Mouse (Mus musculus): ENCODE measurements around the gene Klri1. TPM values are rescaled to one million over a fixed set of nuclear protein-coding genes. Genes with fewer than 3 reads are reported as not detected.

Gene Klri1
- polyA plus RNA-seq (2012; rRNA removed), result not detected in 2 replicates

DNA sequence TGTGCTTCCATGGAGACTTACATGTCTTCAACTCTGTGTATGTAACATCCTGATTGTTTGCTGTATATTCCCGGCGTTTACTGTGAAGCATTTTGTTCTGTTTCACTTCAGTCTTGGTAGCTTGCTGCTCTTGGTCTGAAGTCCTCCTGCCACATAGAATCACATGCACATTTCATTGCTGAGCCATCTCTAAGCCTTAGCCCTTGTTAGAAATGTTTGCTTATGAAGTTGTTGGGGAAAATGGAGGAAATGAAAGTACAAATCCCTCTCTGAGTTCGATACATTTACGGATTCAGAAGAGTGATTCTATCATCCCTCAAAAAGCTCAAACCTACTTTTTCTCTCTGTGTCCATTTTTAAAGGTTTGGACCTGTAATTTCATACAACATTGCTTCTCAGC lies at the start of gene Klri1:
Gene Klri1, minus strand, starts transcription at position 101 of the 400 bp plus-strand sequence.
- Histone ChIP-seq H3K36me3 (ENCODE audit: control insufficient read depth, insufficient read depth, low read length) (no peaks in the 10 kb centered on the region), H3K4me1 (ENCODE audit: control insufficient read depth, insufficient read depth, low read length) (no peaks in the 10 kb centered on the region), H3K27me3 (ENCODE audit: control insufficient read depth, insufficient read depth, low read length) (no peaks in the 10 kb centered on the region), H3K27ac (ENCODE audit: control insufficient read depth, insufficient read depth, low read depth, low read length) (no peak within 1 kb of the TSS), H3K4me3 (ENCODE audit: control insufficient read depth, low read depth, low read length) (no peak within 1 kb of the TSS)
- no peak for TF ChIP-seq POLR2A (IDR thresholded peaks at IDR 0.05; ENCODE audit: control insufficient read depth, low read depth, low read length)
- no peak for TF ChIP-seq CTCF (IDR thresholded peaks at IDR 0.05; ENCODE audit: control insufficient read depth, insufficient read depth, insufficient replicate concordance, low read depth, low read length)

DNA sequence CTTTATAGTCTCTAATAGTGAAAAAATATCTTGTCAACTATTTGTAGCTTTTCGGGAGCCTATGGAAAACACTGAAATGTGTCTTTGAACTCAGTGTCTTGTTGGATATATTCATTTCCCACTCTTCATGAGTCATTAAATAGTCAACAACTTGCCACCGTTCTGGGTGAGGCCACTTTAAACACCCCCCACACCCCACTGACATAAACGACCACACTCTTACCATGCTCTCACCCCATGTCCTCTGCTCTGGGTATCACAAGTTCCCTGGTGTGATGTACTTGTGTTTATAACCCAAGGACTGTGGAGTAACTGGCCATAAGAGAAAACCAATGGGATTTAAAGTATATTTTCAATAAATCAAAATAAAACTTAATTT lies 30.7 kb upstream of the Klri1 start:
- H3K36me3 ChIP-seq (ENCODE audit: control insufficient read depth, insufficient read depth, low read length), result no peaks in the 10 kb centered on the region
- no peak overlapping the region for H3K27ac ChIP-seq (ENCODE audit: control insufficient read depth, insufficient read depth, low read depth, low read length)
- no peaks in the 10 kb centered on the region for H3K4me1 ChIP-seq (ENCODE audit: control insufficient read depth, insufficient read depth, low read length)
- no peak overlapping the region for H3K4me3 ChIP-seq (ENCODE audit: control insufficient read depth, low read depth, low read length)
- H3K27me3 ChIP-seq (ENCODE audit: control insufficient read depth, insufficient read depth, low read length), result no peaks in the 10 kb centered on the region
- TF ChIP-seq POLR2A (IDR thresholded peaks at IDR 0.05; ENCODE audit: control insufficient read depth, low read depth, low read length) (no peak), CTCF (IDR thresholded peaks at IDR 0.05; ENCODE audit: control insufficient read depth, insufficient read depth, insufficient replicate concordance, low read depth, low read length) (no peak)

- Histone ChIP-seq H3K27me3 (ENCODE audit: control insufficient read depth, insufficient read depth, low read length) (no peaks in the 10 kb centered on the region), H3K27ac (ENCODE audit: control insufficient read depth, insufficient read depth, low read depth, low read length) (no peak overlapping the region), H3K36me3 (ENCODE audit: control insufficient read depth, insufficient read depth, low read length) (no peaks in the 10 kb centered on the region), H3K4me3 (ENCODE audit: control insufficient read depth, low read depth, low read length) (no peak overlapping the region), H3K4me1 (ENCODE audit: control insufficient read depth, insufficient read depth, low read length) (no peaks in the 10 kb centered on the region)
- TF ChIP-seq CTCF (IDR thresholded peaks at IDR 0.05; ENCODE audit: control insufficient read depth, insufficient read depth, insufficient replicate concordance, low read depth, low read length), result no peak
- TF ChIP-seq POLR2A (IDR thresholded peaks at IDR 0.05; ENCODE audit: control insufficient read depth, low read depth, low read length), result no peak
These were observed 30.2 kb upstream of the Klri1 start for GRCm38 (mm10) chr6:129747016-129747653.

DNA sequence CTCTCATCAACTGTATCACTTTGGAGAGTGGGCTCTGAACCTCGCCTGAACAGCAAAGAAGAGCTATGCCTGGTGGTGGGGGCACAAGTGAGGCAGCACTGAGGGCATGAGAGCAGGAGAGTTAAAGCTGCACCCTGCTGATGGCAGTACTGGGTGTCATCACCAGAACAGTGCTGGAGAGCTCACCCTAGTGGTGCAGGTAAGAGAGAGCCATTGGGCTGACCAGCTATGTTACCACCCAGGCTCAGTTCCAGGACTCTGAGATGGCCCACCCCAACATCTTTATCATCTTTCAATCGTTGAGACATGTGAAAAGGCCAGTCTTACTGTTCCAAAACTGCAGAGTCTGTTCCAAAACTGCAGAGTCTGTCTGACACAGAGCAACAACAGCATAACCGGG lies 29.2 kb upstream of the Klri1 start:
- no peak overlapping the region for H3K27ac ChIP-seq (ENCODE audit: control insufficient read depth, insufficient read depth, low read depth, low read length)
- H3K27me3 ChIP-seq (ENCODE audit: control insufficient read depth, insufficient read depth, low read length), result no peaks in the 10 kb centered on the region
- no peaks in the 10 kb centered on the region for H3K4me1 ChIP-seq (ENCODE audit: control insufficient read depth, insufficient read depth, low read length)
- TF ChIP-seq POLR2A (IDR thresholded peaks at IDR 0.05; ENCODE audit: control insufficient read depth, low read depth, low read length) (no peak), CTCF (IDR thresholded peaks at IDR 0.05; ENCODE audit: control insufficient read depth, insufficient read depth, insufficient replicate concordance, low read depth, low read length) (no peak)
- no peaks in the 10 kb centered on the region for H3K36me3 ChIP-seq (ENCODE audit: control insufficient read depth, insufficient read depth, low read length)
- H3K4me3 ChIP-seq (ENCODE audit: control insufficient read depth, low read depth, low read length), result no peak overlapping the region

GRCm38 (mm10) chr6:129740069-129740721 lies 23.3 kb upstream of the Klri1 start, which contains the start of gene Klri2:
Gene Klri2 (minus strand): TSS chr6:129740484.
- Histone ChIP-seq H3K36me3 (ENCODE audit: control insufficient read depth, insufficient read depth, low read length) (no peaks in the 10 kb centered on the region), H3K27me3 (ENCODE audit: control insufficient read depth, insufficient read depth, low read length) (no peaks in the 10 kb centered on the region), H3K4me1 (ENCODE audit: control insufficient read depth, insufficient read depth, low read length) (no peaks in the 10 kb centered on the region), H3K27ac (ENCODE audit: control insufficient read depth, insufficient read depth, low read depth, low read length) (no peak within 1 kb of the TSS), H3K4me3 (ENCODE audit: control insufficient read depth, low read depth, low read length) (no peak within 1 kb of the TSS)
- TF ChIP-seq CTCF (IDR thresholded peaks at IDR 0.05; ENCODE audit: control insufficient read depth, insufficient read depth, insufficient replicate concordance, low read depth, low read length) (no peak), POLR2A (IDR thresholded peaks at IDR 0.05; ENCODE audit: control insufficient read depth, low read depth, low read length) (no peak)

GRCm38 (mm10) chr6:129736414-129736813 lies 19.5 kb upstream of the Klri1 start:
- Histone ChIP-seq H3K27me3 (ENCODE audit: control insufficient read depth, insufficient read depth, low read length) (no peaks in the 10 kb centered on the region), H3K36me3 (ENCODE audit: control insufficient read depth, insufficient read depth, low read length) (no peaks in the 10 kb centered on the region), H3K4me1 (ENCODE audit: control insufficient read depth, insufficient read depth, low read length) (no peaks in the 10 kb centered on the region), H3K4me3 (ENCODE audit: control insufficient read depth, low read depth, low read length) (no peak overlapping the region), H3K27ac (ENCODE audit: control insufficient read depth, insufficient read depth, low read depth, low read length) (no peak overlapping the region)
- TF ChIP-seq CTCF (IDR thresholded peaks at IDR 0.05; ENCODE audit: control insufficient read depth, insufficient read depth, insufficient replicate concordance, low read depth, low read length) (no peak), POLR2A (IDR thresholded peaks at IDR 0.05; ENCODE audit: control insufficient read depth, low read depth, low read length) (no peak)

GRCm38 (mm10) chr6:129727237-129727636 lies 10.3 kb upstream of the Klri1 start:
- no peaks in the 10 kb centered on the region for H3K4me1 ChIP-seq (ENCODE audit: control insufficient read depth, insufficient read depth, low read length)
- H3K36me3 ChIP-seq (ENCODE audit: control insufficient read depth, insufficient read depth, low read length), result no peaks in the 10 kb centered on the region
- no peak overlapping the region for H3K4me3 ChIP-seq (ENCODE audit: control insufficient read depth, low read depth, low read length)
- no peaks in the 10 kb centered on the region for H3K27me3 ChIP-seq (ENCODE audit: control insufficient read depth, insufficient read depth, low read length)
- TF ChIP-seq POLR2A (IDR thresholded peaks at IDR 0.05; ENCODE audit: control insufficient read depth, low read depth, low read length), result no peak
- no peak for TF ChIP-seq CTCF (IDR thresholded peaks at IDR 0.05; ENCODE audit: control insufficient read depth, insufficient read depth, insufficient replicate concordance, low read depth, low read length)
- H3K27ac ChIP-seq (ENCODE audit: control insufficient read depth, insufficient read depth, low read depth, low read length), result no peak overlapping the region

Measured in testis, adult 2 months (tissue).